Mouse (Mus musculus): ENCODE measurements around the gene Senp7.

DNA sequence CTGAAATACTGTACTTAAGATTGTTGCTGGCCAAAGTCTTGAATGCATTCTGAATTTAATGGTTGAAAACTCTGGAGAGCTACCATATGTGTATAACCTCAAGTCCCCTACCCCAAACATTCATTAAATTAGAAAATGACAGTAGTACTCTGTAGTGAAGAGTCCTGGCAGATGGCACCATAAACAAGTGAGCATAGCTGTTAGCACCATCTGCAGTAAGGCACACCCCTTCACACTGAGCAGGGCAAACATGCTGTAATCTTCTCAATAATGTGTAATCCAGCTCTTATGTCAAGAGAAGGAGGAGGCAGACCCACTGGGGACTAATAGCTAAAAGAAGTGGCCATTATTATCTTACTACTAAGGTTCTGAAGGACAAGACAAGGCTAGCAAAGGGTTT, 122.1 kb downstream of the Senp7 start:
- TF ChIP-seq POLR2A (IDR thresholded peaks at IDR 0.05; ENCODE audit: insufficient read depth, low read depth, low read length) (no peak), CTCF (IDR thresholded peaks at IDR 0.05; ENCODE audit: insufficient read depth, low read depth, low read length) (no peak)
